Mouse (Mus musculus): ENCODE results near the gene Smarca1. TPM values are rescaled to one million over a fixed set of nuclear protein-coding genes. Genes with fewer than 3 reads are reported as not detected.
A peak's percentile ranks its signal among the peaks of the same experiment; 100 is the strongest.

The Smarca1 gene
- total RNA-seq (2021): 10 to 100 TPM; 47.4 to 61.0 TPM
- long read RNA-seq, experiment 1, partial matches to known transcripts: 5 of 23 reads
- long read RNA-seq, experiment 1, other reads (novel, unspliced or antisense): 14 of 23 reads
- long read RNA-seq, experiment 2, full-length matches to known transcripts: 12 of 104 reads
- long read RNA-seq, experiment 2, partial matches to known transcripts: 26 of 104 reads
- long read RNA-seq, experiment 2, other reads (novel, unspliced or antisense): 66 of 104 reads

GRCm38 (mm10) chrX:47892431-47893024 lies at the start of gene Smarca1:
Smarca1 (minus strand) TSS chrX:47892974.
- no peak for DNase-seq (ENCODE audit: low spot score in 2 of 2)

DNA sequence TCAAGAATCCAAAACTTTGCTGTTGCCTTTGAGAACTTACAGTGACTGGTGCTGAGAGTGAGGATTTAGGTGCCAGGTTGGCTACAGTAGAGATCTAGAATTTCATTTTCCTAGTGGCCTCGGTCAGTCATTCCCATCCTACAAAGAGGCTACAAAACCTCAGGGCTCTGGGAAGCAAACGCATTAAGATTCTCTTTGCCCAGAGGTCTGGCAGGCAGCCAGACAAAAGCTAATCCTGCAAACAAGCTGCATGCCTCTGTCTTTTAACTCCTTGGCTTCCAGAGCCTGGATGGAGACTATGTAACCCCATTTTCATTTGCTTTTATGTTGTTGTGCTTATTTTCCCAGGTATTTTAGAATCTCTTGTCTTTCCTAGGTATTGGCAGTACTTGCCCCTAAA lies 45.0 kb upstream of the Smarca1 start:
- DNase-seq (ENCODE audit: low spot score in 2 of 2): no peak

- no peak for DNase-seq (ENCODE audit: low spot score in 2 of 2)
Observed at GRCm38 (mm10) chrX:47936885-47937284, 44.1 kb upstream of the Smarca1 start.

GRCm38 (mm10) chrX:47934352-47934751 lies 41.6 kb upstream of the Smarca1 start:
- no peak for DNase-seq (ENCODE audit: low spot score in 2 of 2)

DNA sequence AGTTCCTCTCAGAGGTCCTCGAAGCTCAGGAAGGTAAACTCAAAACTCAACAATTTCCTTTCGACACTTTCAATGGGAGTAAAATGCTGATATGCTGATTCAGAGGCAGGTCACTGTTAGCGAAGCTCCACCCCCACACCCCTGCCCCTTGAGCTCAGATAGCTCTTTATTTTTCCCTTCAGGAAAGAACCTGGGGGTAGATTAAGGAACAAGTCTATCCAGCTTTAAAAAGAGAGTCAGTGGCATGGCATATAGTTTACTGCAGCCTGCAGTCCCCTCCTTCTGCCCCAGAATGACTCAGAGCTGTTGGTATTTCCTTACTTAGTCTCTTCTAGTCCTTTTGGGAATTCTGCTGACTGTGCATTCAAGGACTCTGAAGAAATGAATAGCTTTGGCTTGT lies 37.7 kb upstream of the Smarca1 start:
- DNase-seq (ENCODE audit: low spot score in 2 of 2): no peak

- DNase-seq (ENCODE audit: low spot score in 2 of 2): no peak
Observed at GRCm38 (mm10) chrX:47927981-47928380, 35.2 kb upstream of the Smarca1 start.

- DNase-seq (ENCODE audit: low spot score in 2 of 2): no peak
Observed at GRCm38 (mm10) chrX:47920541-47920940, 27.8 kb upstream of the Smarca1 start.

GRCm38 (mm10) chrX:47916831-47917230 lies 24.1 kb upstream of the Smarca1 start:
- no peak for DNase-seq (ENCODE audit: low spot score in 2 of 2)

DNA sequence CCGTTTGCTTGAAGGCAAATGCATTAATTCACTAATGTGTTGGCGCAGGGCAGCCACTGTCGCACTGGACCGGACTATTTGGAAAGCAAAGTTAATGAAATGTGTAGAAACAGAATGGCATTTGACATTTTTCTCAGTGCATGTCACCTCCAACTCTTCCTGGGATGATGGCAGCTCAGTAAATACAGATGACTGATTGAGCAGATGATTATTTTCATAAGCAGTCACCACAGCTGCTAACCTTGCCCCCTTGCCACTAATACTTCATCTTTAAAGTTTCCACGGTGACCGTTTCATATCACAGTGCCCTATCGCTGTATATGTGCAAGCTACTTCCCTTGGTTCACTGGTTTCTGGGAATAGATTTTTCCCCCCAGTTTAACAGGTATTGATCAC lies 20.8 kb upstream of the Smarca1 start:
- DNase-seq (ENCODE audit: low spot score in 2 of 2): no peak

DNA sequence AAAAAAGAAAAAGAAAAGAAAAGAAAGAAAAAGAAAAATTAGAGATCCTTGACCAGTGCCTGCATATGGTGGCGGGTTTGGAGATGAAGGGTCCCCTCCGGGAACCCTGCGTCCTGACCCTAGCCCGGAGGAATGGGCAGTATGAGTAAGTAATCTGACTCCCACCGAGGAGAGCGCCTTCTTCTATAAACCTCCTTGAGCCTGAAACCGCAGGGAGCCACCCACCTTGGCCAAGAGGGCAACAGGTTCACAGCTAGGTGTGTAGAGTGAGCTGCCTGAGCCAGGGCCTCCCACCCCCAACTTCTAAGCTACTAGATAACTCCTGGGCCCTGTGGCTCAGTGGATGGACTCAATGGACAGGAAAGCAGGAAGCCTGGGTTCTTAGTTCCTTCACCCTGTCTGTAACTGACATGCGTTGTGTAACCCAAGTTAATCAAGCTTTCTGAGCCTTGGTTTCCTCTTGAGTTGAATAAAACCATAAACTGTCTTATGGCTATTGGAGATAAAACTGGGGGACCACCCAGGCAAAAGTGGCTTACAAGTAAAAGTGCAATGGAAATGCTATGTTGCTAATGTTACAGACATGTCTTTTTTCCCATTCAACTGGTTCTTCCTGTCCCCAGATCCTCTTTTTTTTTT lies 20.2 kb upstream of the Smarca1 start:
- DNase-seq (ENCODE audit: low spot score in 2 of 2): no peak

GRCm38 (mm10) chrX:47912306-47912792 lies 19.6 kb upstream of the Smarca1 start, which contains the start of gene Ocrl:
Ocrl (plus strand) TSS chrX:47912387.
- DNase-seq (ENCODE audit: low spot score in 2 of 2): peak; percentile 35 to 56

GRCm38 (mm10) chrX:47891907-47892430 lies 805 bp downstream of the Smarca1 start:
- no peak for DNase-seq (ENCODE audit: low spot score in 2 of 2)

DNA sequence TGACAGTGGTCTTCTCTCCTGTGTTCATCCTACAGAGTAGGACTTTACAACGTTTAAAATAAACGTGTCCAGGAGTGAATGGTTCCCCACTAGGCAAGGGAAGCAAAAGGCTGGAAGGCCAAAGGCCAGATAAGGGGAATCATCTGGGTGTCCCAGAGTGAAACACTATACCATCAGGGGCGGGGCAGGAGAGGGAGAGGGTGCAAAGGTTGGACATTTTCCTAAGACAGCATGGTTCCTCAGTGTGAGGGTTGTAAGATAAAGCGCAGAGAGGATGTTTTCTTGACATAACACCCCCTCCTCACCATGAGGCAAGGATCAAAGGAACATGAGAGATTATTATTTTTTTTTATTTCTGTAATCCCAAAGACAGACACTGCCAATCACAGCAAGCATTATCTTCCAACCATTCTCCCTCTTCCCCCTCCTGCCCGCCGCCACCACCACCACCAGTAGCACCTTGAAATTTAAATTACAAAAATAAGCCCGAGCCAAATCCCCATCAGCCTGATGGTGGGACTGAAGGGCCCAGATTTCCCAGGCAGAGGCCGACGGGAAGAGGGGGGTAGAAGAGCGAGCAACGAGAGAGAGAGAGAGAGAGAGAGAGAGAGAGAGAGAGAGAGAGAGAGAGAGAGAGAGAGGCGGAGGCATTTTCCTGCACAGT lies 1.4 kb downstream of the Smarca1 start:
- DNase-seq (ENCODE audit: low spot score in 2 of 2): no peak

DNA sequence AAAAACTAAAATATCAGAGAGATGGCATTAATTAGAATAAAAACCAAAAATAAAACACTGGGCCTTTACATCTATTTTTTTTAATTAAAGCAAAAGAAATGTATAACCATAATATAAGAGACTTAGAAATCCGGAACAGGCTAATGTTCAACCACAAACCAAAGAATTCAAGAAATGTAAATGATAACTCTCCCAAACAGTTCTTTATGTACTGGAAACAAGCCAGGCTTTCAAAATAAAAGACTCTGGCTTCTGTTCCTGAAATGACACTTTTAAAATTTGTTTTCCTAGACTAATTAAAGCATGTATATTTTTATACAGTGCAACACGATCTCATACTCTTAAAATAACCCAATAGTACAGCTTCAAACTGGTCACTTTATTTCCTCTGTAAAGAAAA lies 5.4 kb downstream of the Smarca1 start:
- DNase-seq (ENCODE audit: low spot score in 2 of 2): no peak

DNA sequence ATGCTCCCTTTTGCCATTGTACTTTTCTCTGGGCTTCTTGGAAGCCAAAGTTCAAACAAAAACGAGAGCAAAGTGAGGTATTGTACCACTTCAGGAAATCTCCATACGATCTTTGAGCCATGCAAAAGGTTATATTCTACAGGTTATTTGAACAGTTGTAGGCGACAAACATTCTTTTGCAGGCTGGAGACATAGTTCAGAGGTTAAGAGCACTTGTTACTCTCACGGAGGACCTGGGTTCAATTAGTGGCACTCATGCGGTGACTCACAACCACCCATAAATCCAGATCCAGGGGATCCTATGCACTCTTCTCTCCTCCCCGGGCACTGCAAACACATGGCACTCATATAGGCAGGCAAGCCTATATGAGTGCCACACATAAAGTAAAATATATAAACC lies 10.0 kb downstream of the Smarca1 start:
- DNase-seq (ENCODE audit: low spot score in 2 of 2): no peak

DNA sequence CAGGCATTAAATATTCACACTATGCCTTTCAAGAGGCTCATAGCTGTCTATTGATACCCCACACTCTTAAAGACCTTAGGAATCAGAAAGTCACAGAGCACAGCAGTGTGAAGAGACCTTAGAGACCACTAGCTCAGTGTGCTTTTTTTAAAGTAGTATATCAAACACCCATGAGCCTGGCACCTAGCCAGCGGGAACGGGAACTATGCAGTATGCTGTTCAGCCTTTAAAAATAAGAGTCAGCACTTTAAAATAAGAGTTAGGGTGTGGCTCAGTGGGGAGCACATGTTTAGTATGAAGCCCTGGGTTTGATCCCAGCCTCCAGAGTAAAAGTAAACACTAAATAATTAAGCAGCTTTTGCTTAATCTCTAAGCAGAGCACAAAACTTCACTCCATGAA lies 12.7 kb downstream of the Smarca1 start:
- DNase-seq (ENCODE audit: low spot score in 2 of 2): no peak

- no peak for DNase-seq (ENCODE audit: low spot score in 2 of 2)
Observed at GRCm38 (mm10) chrX:47858544-47858943, 34.2 kb downstream of the Smarca1 start.

DNA sequence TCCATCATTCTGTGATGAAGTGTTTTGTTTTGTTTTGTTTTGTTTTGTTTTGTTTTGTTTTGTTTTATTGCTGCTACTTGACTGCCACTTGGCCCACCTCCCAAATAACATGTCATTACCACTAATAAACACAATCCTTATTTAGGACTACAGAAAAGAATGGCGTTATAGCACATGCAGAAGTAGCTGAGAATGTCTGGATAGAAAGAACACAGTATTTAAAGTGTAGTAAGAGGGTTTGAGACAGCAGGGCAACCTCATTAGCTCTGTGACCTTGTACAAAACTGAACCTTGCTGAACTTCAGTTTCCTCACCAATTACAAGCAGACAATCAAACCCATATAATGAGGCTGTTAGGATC lies 57.0 kb downstream of the Smarca1 start:
- DNase-seq (ENCODE audit: low spot score in 2 of 2): no peak

DNA sequence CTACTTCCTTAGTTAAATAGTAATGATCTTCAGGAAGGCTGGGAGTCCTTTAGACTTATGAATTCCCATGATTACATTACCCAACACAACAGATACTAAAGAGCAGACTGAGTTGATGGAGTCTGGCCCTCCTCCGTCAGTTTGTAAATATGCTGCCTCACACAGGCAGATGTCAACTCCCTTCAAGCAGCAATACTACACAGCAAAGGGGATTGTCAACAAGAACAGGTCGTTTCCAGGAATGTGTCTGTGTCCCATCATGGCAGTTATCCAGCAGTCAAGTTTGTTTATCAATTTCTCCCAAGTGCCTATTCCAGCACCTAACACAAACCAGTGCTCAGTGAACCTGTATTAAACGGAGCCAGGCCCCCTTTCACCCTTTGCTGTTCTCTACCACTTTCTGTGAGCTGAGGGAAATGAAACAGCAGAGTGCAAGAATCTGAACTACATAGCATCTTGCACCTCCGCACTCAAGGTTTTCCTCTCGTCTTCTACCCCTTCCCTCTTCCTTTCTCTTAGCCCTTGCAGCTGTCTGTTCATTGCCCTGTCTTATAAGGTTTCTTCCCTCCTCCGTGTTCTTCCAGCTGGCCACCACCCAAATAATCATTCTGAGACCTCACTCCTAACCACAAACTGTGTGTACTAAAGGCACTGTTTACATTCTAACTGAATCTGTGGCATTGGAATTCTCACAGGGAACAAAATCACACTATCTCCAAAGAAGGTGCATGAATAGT lies 57.5 kb downstream of the Smarca1 start:
- no peak for DNase-seq (ENCODE audit: low spot score in 2 of 2)

DNA sequence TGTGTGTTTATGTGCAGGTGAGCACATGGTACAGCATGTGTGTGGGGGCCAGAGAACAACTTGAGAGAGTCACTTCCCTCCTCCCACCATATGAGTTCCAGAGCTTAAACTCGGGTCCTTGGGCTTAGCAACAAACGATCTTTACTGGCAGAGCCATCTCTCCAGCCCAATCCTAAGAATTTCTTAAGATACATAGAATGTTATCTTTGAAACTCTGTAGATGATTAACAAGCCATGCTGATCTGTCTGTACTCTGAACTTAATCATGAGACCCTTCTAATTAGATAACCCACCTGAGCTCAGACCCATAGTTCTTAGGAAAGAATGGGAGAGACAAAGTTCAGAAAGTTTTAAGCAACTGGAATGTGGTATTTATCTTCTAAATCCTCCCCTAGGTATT lies 59.3 kb downstream of the Smarca1 start:
- DNase-seq (ENCODE audit: low spot score in 2 of 2): no peak

- no peak for DNase-seq (ENCODE audit: low spot score in 2 of 2)
Observed at GRCm38 (mm10) chrX:47820566-47820965, 72.2 kb downstream of the Smarca1 start.
